Mouse (Mus musculus): Measurements from ENCODE around the gene Grin3a. TPM values are rescaled to one million over a fixed set of nuclear protein-coding genes. Genes with fewer than 3 reads are reported as not detected.

The Grin3a gene
- total and polyA plus RNA-seq, 2 experiments: not detected

DNA sequence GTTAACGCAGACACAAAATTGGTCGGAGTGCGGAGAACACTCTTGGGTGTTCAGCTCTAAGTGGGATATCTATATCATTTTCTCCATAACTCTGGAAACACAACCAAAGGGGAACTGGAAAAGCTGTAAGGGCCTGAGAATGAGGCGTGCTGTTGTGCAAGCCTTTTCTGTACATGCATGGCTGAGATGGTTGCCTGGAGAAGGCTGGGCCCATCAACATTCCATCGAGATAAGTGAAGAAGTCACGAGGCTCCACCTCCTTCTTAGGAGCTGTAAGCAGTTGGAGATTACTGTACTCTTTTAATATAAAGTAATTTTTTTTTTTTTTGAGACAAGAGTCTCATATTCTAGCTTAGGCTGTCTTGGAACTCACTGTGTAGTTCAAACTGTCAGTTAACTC lies 169.5 kb downstream of the Grin3a start:
- no peak for DNase-seq (ENCODE audit: extremely low read depth, low read depth, low spot score)
- H3K9ac ChIP-seq (ENCODE audit: low read depth, low read length): no peak overlapping the region
- H3K4me3 ChIP-seq (ENCODE audit: insufficient read depth, low read depth, low read length): no peak overlapping the region
- 80% methylated on average over 6 of the region's 6 CpGs for whole genome bisulfite sequencing
- H3K4me1 ChIP-seq (ENCODE audit: control insufficient read depth, insufficient read depth, low read length): no peaks in the 10 kb centered on the region
- H3K36me3 ChIP-seq (ENCODE audit: control insufficient read depth, insufficient read depth, low read length): no peaks in the 10 kb centered on the region
- H3K27me3 ChIP-seq (ENCODE audit: control insufficient read depth, insufficient read depth, low read length): no peaks in the 10 kb centered on the region
- H3K79me2 ChIP-seq (ENCODE audit: control insufficient read depth, insufficient read depth, low read length): no peaks in the 10 kb centered on the region
- H3K27ac ChIP-seq (replicated peaks; ENCODE audit: insufficient read depth, low read depth, low read length): no peak overlapping the region
- TF ChIP-seq CTCF (IDR thresholded peaks at IDR 0.05; ENCODE audit: low read depth, low read length) (no peak), POLR2A (IDR thresholded peaks at IDR 0.05; ENCODE audit: extremely low read depth, insufficient read depth, low read length) (no peak)

DNA sequence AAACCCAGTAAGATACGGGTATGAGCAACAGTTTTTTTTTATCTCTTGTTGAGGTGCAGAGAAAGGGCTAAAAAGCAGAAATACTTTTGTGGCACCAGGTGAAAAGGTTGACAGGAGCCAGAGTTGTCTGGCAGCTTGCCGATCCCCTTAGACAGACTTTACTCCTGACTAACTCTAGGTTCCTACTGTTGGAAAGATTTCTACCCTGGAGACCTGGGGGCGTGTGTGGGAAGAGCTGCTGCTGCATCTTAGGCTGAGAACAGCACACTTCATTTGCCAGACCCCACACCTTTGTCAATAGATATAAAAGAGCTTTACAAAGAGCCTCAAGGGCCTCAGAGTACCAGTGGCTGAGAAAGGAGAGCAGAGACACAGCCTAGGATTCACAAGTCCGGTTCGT lies 180.7 kb downstream of the Grin3a start:
- Histone ChIP-seq H3K4me3 (ENCODE audit: insufficient read depth, low read depth, low read length) (no peak overlapping the region), H3K36me3 (ENCODE audit: control insufficient read depth, insufficient read depth, low read length) (peaks cover 15% of the 10 kb centered on the region), H3K79me2 (ENCODE audit: control insufficient read depth, insufficient read depth, low read length) (no peaks in the 10 kb centered on the region), H3K9ac (ENCODE audit: low read depth, low read length) (no peak overlapping the region), H3K27me3 (ENCODE audit: control insufficient read depth, insufficient read depth, low read length) (no peaks in the 10 kb centered on the region), H3K27ac (replicated peaks; ENCODE audit: insufficient read depth, low read depth, low read length) (no peak overlapping the region), H3K4me1 (ENCODE audit: control insufficient read depth, insufficient read depth, low read length) (no peaks in the 10 kb centered on the region)
- TF ChIP-seq POLR2A (IDR thresholded peaks at IDR 0.05; ENCODE audit: extremely low read depth, insufficient read depth, low read length) (no peak), CTCF (IDR thresholded peaks at IDR 0.05; ENCODE audit: low read depth, low read length) (no peak)
- 93% methylated on average over 5 of the region's 5 CpGs for WGBS
- no peak for DNase-seq (ENCODE audit: extremely low read depth, low read depth, low spot score)

DNA sequence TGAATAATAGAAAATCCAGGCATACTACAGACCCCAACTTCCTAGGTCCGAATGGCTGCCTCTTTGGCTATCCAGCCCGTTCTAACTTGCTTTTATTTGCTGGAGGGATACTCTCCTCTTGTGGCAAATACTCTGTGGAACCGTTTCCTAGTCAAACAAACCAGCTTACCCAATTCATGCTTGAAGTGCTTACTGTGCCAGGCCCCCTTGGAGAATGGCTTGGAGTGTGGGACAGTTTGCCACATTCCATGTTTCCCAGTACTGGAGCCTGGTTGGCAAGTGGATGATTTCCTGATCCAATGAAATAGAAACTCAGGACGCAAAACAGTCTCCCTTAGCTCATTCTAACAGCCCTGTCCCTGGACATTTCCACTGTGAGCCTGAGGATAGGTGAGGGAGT lies 183.3 kb downstream of the Grin3a start:
- Histone ChIP-seq H3K79me2 (ENCODE audit: control insufficient read depth, insufficient read depth, low read length) (no peaks in the 10 kb centered on the region), H3K4me3 (ENCODE audit: insufficient read depth, low read depth, low read length) (no peak overlapping the region), H3K27me3 (ENCODE audit: control insufficient read depth, insufficient read depth, low read length) (no peaks in the 10 kb centered on the region), H3K9ac (ENCODE audit: low read depth, low read length) (no peak overlapping the region), H3K36me3 (ENCODE audit: control insufficient read depth, insufficient read depth, low read length) (peaks cover 36% of the 10 kb centered on the region), H3K27ac (replicated peaks; ENCODE audit: insufficient read depth, low read depth, low read length) (no peak overlapping the region), H3K4me1 (ENCODE audit: control insufficient read depth, insufficient read depth, low read length) (no peaks in the 10 kb centered on the region)
- no peak for DNase-seq (ENCODE audit: extremely low read depth, low read depth, low spot score)
- TF ChIP-seq POLR2A (IDR thresholded peaks at IDR 0.05; ENCODE audit: extremely low read depth, insufficient read depth, low read length): no peak
- no peak for TF ChIP-seq CTCF (IDR thresholded peaks at IDR 0.05; ENCODE audit: low read depth, low read length)
- 78% methylated on average over 4 of the region's 4 CpGs for WGBS

DNA sequence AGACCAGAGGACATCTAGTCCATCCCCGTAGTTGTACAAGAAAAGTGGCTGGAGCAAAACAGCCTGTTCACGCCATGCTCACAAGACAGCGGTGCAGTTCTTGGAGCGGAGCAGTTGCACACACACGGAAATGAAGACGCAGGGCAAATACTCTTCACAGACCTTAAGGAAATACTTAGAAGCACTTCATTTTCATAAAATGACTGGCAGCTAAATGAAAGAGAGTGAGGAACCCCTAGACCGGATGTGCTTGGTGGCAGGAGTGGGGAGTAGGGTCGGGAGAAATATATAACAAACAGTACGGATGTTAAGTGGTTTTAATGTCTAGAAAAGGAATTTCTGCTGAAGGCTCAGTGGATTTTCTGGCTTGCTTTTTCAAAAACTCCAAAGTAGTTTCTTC lies 183.9 kb downstream of the Grin3a start:
- Histone ChIP-seq H3K27me3 (ENCODE audit: control insufficient read depth, insufficient read depth, low read length) (no peaks in the 10 kb centered on the region), H3K4me1 (ENCODE audit: control insufficient read depth, insufficient read depth, low read length) (no peaks in the 10 kb centered on the region), H3K9ac (ENCODE audit: low read depth, low read length) (no peak overlapping the region), H3K36me3 (ENCODE audit: control insufficient read depth, insufficient read depth, low read length) (peaks cover 40% of the 10 kb centered on the region), H3K79me2 (ENCODE audit: control insufficient read depth, insufficient read depth, low read length) (no peaks in the 10 kb centered on the region), H3K27ac (replicated peaks; ENCODE audit: insufficient read depth, low read depth, low read length) (no peak overlapping the region), H3K4me3 (ENCODE audit: insufficient read depth, low read depth, low read length) (no peak overlapping the region)
- 96% methylated on average over 9 of the region's 9 CpGs for WGBS
- DNase-seq (ENCODE audit: extremely low read depth, low read depth, low spot score): no peak
- TF ChIP-seq CTCF (IDR thresholded peaks at IDR 0.05; ENCODE audit: low read depth, low read length) (no peak), POLR2A (IDR thresholded peaks at IDR 0.05; ENCODE audit: extremely low read depth, insufficient read depth, low read length) (no peak)

DNA sequence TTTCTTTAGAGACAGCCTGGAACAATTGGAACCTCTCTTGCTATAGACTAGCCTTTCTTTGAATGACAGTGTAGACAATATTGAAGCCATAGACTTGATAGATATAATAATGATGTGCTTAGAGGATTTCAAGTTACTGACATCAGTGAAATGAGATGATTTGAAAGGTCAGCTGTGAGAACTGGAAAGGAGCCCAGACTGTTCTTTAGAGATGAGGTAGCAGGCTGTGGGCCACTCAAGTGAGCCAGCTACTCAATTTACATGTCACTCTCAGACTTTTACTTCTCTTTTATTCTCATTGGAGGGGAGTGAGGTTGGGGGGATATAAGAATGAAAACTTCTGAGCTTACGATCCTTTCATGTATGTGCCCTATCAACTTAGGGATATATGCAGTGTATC lies 186.1 kb downstream of the Grin3a start:
- Histone ChIP-seq H3K27ac (replicated peaks; ENCODE audit: insufficient read depth, low read depth, low read length) (no peak overlapping the region), H3K4me1 (ENCODE audit: control insufficient read depth, insufficient read depth, low read length) (no peaks in the 10 kb centered on the region), H3K27me3 (ENCODE audit: control insufficient read depth, insufficient read depth, low read length) (no peaks in the 10 kb centered on the region), H3K9ac (ENCODE audit: low read depth, low read length) (no peak overlapping the region), H3K79me2 (ENCODE audit: control insufficient read depth, insufficient read depth, low read length) (no peaks in the 10 kb centered on the region), H3K36me3 (ENCODE audit: control insufficient read depth, insufficient read depth, low read length) (peaks cover 56% of the 10 kb centered on the region), H3K4me3 (ENCODE audit: insufficient read depth, low read depth, low read length) (no peak overlapping the region)
- WGBS: 97% methylated on average over 1 of the region's 1 CpGs
- TF ChIP-seq CTCF (IDR thresholded peaks at IDR 0.05; ENCODE audit: low read depth, low read length): no peak
- no peak for TF ChIP-seq POLR2A (IDR thresholded peaks at IDR 0.05; ENCODE audit: extremely low read depth, insufficient read depth, low read length)
- no peak for DNase-seq (ENCODE audit: extremely low read depth, low read depth, low spot score)

DNA sequence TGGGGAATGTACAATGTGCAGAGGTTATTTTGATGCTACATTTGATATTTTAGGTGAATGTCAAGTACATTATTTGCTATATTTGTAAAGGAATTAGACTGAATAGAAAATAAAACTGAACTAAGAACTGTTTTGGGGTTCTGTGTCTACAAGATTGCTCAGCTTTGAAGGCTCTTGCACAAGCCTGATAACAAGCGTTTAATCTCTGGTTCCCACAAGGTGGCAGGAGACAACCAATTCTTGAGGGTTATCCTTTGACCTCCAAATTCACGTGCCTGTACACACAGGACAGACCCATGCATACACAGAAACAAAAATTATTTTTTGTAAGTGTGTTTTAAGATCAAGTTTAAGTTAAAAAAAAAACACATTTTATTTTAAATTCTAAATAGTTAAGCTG lies 205.6 kb downstream of the Grin3a start:
- 36% methylated on average over 2 of the region's 2 CpGs for WGBS
- Histone ChIP-seq H3K79me2 (ENCODE audit: control insufficient read depth, insufficient read depth, low read length) (no peaks in the 10 kb centered on the region; the same call in 1 of the 2 replicates), H3K36me3 (ENCODE audit: control insufficient read depth, insufficient read depth, low read length) (peaks cover 71% of the 10 kb centered on the region), H3K27me3 (ENCODE audit: control insufficient read depth, insufficient read depth, low read length) (no peaks in the 10 kb centered on the region), H3K9ac (ENCODE audit: low read depth, low read length) (no peak overlapping the region), H3K27ac (replicated peaks; ENCODE audit: insufficient read depth, low read depth, low read length) (no peak overlapping the region), H3K4me1 (ENCODE audit: control insufficient read depth, insufficient read depth, low read length) (no peaks in the 10 kb centered on the region), H3K4me3 (ENCODE audit: insufficient read depth, low read depth, low read length) (no peak overlapping the region)
- TF ChIP-seq POLR2A (IDR thresholded peaks at IDR 0.05; ENCODE audit: extremely low read depth, insufficient read depth, low read length) (no peak), CTCF (IDR thresholded peaks at IDR 0.05; ENCODE audit: low read depth, low read length) (no peak)
- DNase-seq (ENCODE audit: extremely low read depth, low read depth, low spot score): no peak
